Mouse (Mus musculus): ENCODE results near the gene Upk1a. TPM values are rescaled to one million over a fixed set of nuclear protein-coding genes. Genes with fewer than 3 reads are reported as not detected.

Upk1a gene
- total and polyA plus RNA-seq, 3 experiments: 0.47 to 10.9 (median 1.8) TPM

GRCm38 (mm10) chr7:30592772-30593423, 19.7 kb downstream of the Upk1a start (continued):
- no peak for TF ChIP-seq PAX5 (IDR thresholded peaks at IDR 0.05; ENCODE audit: low read length)
- no peak for TF ChIP-seq CHD2 (IDR thresholded peaks at IDR 0.05; ENCODE audit: low read length)
- no peak for TF ChIP-seq ZKSCAN1 (IDR thresholded peaks at IDR 0.05; ENCODE audit: borderline replicate concordance, low read depth, low read length)
- TF ChIP-seq NRF1 (IDR thresholded peaks at IDR 0.05; ENCODE audit: low read depth, low read length): peak; percentile 63
- TF ChIP-seq EP300 (IDR thresholded peaks at IDR 0.05; ENCODE audit: low read length): no peak
- TF ChIP-seq MAZ (IDR thresholded peaks at IDR 0.05; ENCODE audit: low read depth, low read length): no peak; the same call in 1 of the 2 replicates
- 0 out of 2 replicates have a peak, but pooled peaks have one; percentile 26 for TF ChIP-seq BHLHE40 (IDR thresholded peaks at IDR 0.05; ENCODE audit: low read depth, low read length)
- peak; percentile 85 for TF ChIP-seq POLR2A (IDR thresholded peaks at IDR 0.05; ENCODE audit: low read depth, low read length)
- peak; percentile 66 for TF ChIP-seq NELFE (IDR thresholded peaks at IDR 0.05; ENCODE audit: low read depth, low read length)
- TF ChIP-seq ZC3H11A (IDR thresholded peaks at IDR 0.05; ENCODE audit: low read depth, low read length): no peak
- TF ChIP-seq ZNF384 (IDR thresholded peaks at IDR 0.05; ENCODE audit: low read depth, low read length): no peak
- no peak for TF ChIP-seq ZMIZ1 (IDR thresholded peaks at IDR 0.05; ENCODE audit: low read depth, low read length)
- no peak; the same call in 1 of the 2 replicates for TF ChIP-seq MXI1 (IDR thresholded peaks at IDR 0.05; ENCODE audit: low read depth, low read length)
- peak in 1 of 2 experiments; percentile 4; a peak in 1 of 4 replicates for TF ChIP-seq CTCF (conservative IDR thresholded peaks at IDR 0.05 in 1 of 2, IDR thresholded peaks at IDR 0.05 in 1 of 2; ENCODE audit: low read depth in 2 of 2, low read length in 2 of 2)

- Histone ChIP-seq H3K79me2 (replicated peaks; ENCODE audit: control insufficient read depth, extremely low read depth, insufficient read depth, poor library complexity, severe bottlenecking) (peaks cover 52% of the 10 kb centered on the region), H3K4me3 (replicated peaks in 1 of 3; ENCODE audit: low read depth in 2 of 3, low read length in 2 of 3, poor library complexity in 1 of 3) (peak overlapping the region; percentile 84 to 93 (median 89)), H3K4me1 (ENCODE audit: control insufficient read depth in 1 of 2, insufficient read depth in 2 of 2) (peaks cover 19 to 50% of the 10 kb centered on the region in 2 experiments), H3K36me3 (replicated peaks in 1 of 2; ENCODE audit: control insufficient read depth in 1 of 2, insufficient read depth in 1 of 2, low read length in 1 of 2) (peaks cover 4 to 21% of the 10 kb centered on the region in 2 experiments), H3K9me3 (replicated peaks; ENCODE audit: low read length) (no peaks in the 10 kb centered on the region), H3K27me3 (replicated peaks) (no peaks in the 10 kb centered on the region), H3K27ac (ENCODE audit: insufficient read depth, low read depth) (peak overlapping the region; percentile 100; the same call in 1 of the 2 replicates), H3K9ac (ENCODE audit: insufficient read depth, low read depth) (peak overlapping the region; percentile 74), H3K4me2 (ENCODE audit: insufficient read depth, low read depth, poor library complexity, severe bottlenecking) (peak overlapping the region; percentile 93)
- no peak for DNase-seq (ENCODE audit: extremely low read depth)
- dilution Hi-C loops (cut with MboI; ENCODE audit: extremely low pct_ligation_motif_present, extremely low pct_unique_long_range_greater_than_20kb, low sequenced_read_pairs): no loop called here
- in situ Hi-C loops (cut with MboI; ENCODE audit: low pct_ligation_motif_present, low pct_unique_long_range_greater_than_20kb, low sequenced_read_pairs): no loop called here
- no peak for TF ChIP-seq RCOR1 (conservative IDR thresholded peaks at IDR 0.05; ENCODE audit: low read depth, low read length)
- no peak; the same call in 1 of the 2 replicates for TF ChIP-seq SIN3A (IDR thresholded peaks at IDR 0.05; ENCODE audit: low read length)
- TF ChIP-seq SMC3 (IDR thresholded peaks at IDR 0.05; ENCODE audit: low read depth, low read length): no peak
- TF ChIP-seq MAZ (IDR thresholded peaks at IDR 0.05; ENCODE audit: low read depth, low read length): no peak
- peak; percentile 9; the same call in 1 of the 2 replicates for TF ChIP-seq IRF4 (IDR thresholded peaks at IDR 0.05; ENCODE audit: low read depth, low read length)
- TF ChIP-seq UBTF (IDR thresholded peaks at IDR 0.05; ENCODE audit: low read depth, low read length): 0 out of 2 replicates have a peak, but pooled peaks have one; percentile 70
Observed at GRCm38 (mm10) chr7:30591605-30591951, 21.1 kb downstream of the Upk1a start.

All from CH12.LX (cell line).